In genomic region chr6:72235098-72235806, GRCm38 (mm10) we compare ENCODE assay signal across 8 mouse cellular contexts. TPM values are rescaled to one million over a fixed set of nuclear protein-coding genes. Genes with fewer than 3 reads are reported as not detected.
DNase-seq lines count a peak whose midpoint lies in the region; ATAC-seq lines count a peak whose summit lies in the region.

Gene Atoh8, minus strand, starts transcription at chr6:72235577.

- H3K4me3 ChIP-seq in forebrain, embryonic 13.5 days = peak within 1 kb of the TSS; percentile 60
- H3K4me3 ChIP-seq in lung, embryonic 16.5 days (ENCODE audit: low read length) = peak within 1 kb of the TSS; percentile 87

- WGBS in forebrain, embryonic 13.5 days = 1% methylated on average over 66 of the region's 68 CpGs
- WGBS in lung, embryonic 16.5 days = under 1% methylated on average over 68 of the region's 68 CpGs

- H3K4me2 ChIP-seq in forebrain, embryonic 13.5 days = peak within 1 kb of the TSS; percentile 100
- peak within 1 kb of the TSS; percentile 71 for H3K4me2 ChIP-seq in lung, embryonic 16.5 days (ENCODE audit: low read depth, low read length)

- peaks cover 66% of the 10 kb centered on the region for H3K27me3 ChIP-seq in forebrain, embryonic 13.5 days
- no peaks in the 10 kb centered on the region; the same call in 1 of the 2 replicates for H3K27me3 ChIP-seq in lung, embryonic 16.5 days (ENCODE audit: control insufficient read depth, insufficient read depth, low read depth, low read length)

- no peaks in the 10 kb centered on the region for H3K9me3 ChIP-seq in forebrain, embryonic 13.5 days (replicated peaks)
- no peaks in the 10 kb centered on the region for H3K9me3 ChIP-seq in lung, embryonic 16.5 days (ENCODE audit: control insufficient read depth, low read length)

- intact Hi-C loops in heart, postnatal 10 days (cut with DNase I) = no loop called here

- DNase-seq in ES-CJ7 (ENCODE audit: low read depth, low spot score) = peak; percentile 38
- peak; percentile 68 for DNase-seq in brain, adult 2 months (ENCODE audit: low read depth, low spot score)
- DNase-seq in heart, postnatal 10 days = peak; percentile 74 to 78
- DNase-seq in kidney, postnatal 36 days = peak; percentile 58 to 77
- peak; percentile 54 for DNase-seq in ovary, postnatal 14 days (ENCODE audit: low spot score)
- no peak for DNase-seq in T-cell, adult 2 months (ENCODE audit: low spot score)

- H3K9ac ChIP-seq in forebrain, embryonic 13.5 days = peak within 1 kb of the TSS; percentile 66
- peak within 1 kb of the TSS; percentile 75 for H3K9ac ChIP-seq in lung, embryonic 16.5 days (ENCODE audit: low read length)

- ATAC-seq in forebrain, embryonic 13.5 days = peak; percentile 59
- peak; percentile 76 for ATAC-seq in lung, embryonic 16.5 days (ENCODE audit: low read depth)

- H3K4me1 ChIP-seq in forebrain, embryonic 13.5 days = peaks cover 53% of the 10 kb centered on the region
- H3K4me1 ChIP-seq in lung, embryonic 16.5 days (replicated peaks; ENCODE audit: control insufficient read depth, insufficient read depth, low read length) = peaks cover 63% of the 10 kb centered on the region

- peak within 1 kb of the TSS; percentile 44 for H3K27ac ChIP-seq in forebrain, embryonic 13.5 days
- peak within 1 kb of the TSS; percentile 95 for H3K27ac ChIP-seq in lung, embryonic 16.5 days (ENCODE audit: low read length)

- no peaks in the 10 kb centered on the region for H3K36me3 ChIP-seq in forebrain, embryonic 13.5 days (ENCODE audit: poor library complexity, severe bottlenecking)
- H3K36me3 ChIP-seq in lung, embryonic 16.5 days (ENCODE audit: control insufficient read depth, insufficient read depth, low read length) = no peaks in the 10 kb centered on the region

RNA-seq across cellular contexts. Expression of gene Atoh8, which starts in this region (rescaled TPM):
- 2.9 and 4.5 TPM in 2 replicates for polyA plus RNA-seq in forebrain, embryonic 13.5 days (2015; fragmentation: Nextera tagmentation; extraction: Ambion mirVana)
- 1 to 10 TPM; 8.6 TPM for total RNA-seq in heart, postnatal 10 days (2021)
- polyA plus RNA-seq in lung, embryonic 16.5 days (2015; fragmentation: Nextera tagmentation; extraction: Ambion mirVana) = 32.2 and 35.3 TPM in 2 replicates
